ENCODE assay signal across 24 mouse cellular contexts in genomic region chr17:84728201-84728911, GRCm38 (mm10). TPM values are rescaled to one million over a fixed set of nuclear protein-coding genes. Genes with fewer than 3 reads are reported as not detected.
DNase-seq lines count a peak whose midpoint lies in the region; ATAC-seq lines count a peak whose summit lies in the region.
"Had no signal": no experiment of that assay in that cellular context is flagged by ENCODE, and none has a peak within 500 bp of the region (broad histone marks: within the 10 kb centered on the region; RNA-seq: fewer than 3 reads in every experiment).

No protein-coding gene starts in this region.

- peaks cover 12% of the 10 kb centered on the region for H3K4me1 ChIP-seq in liver, embryonic 11.5 days (replicated peaks; ENCODE audit: control insufficient read depth, insufficient read depth, low read length)
- H3K4me1 ChIP-seq: embryonic facial prominence, embryonic 10.5 days; forebrain, embryonic 15.5 days; megakaryocyte, embryonic 14.5 days had no signal

- no peak overlapping the region; the same call in 1 of the 2 replicates for H3K9ac ChIP-seq in liver, embryonic 11.5 days (ENCODE audit: low read depth, low read length)
- H3K9ac ChIP-seq: forebrain, embryonic 15.5 days; hindbrain, embryonic 12.5 days had no signal

- intact Hi-C loops in heart, postnatal 36 days (cut with DNase I) = no loop called here

- peak overlapping the region; percentile 35 for H3K4me2 ChIP-seq in liver, embryonic 11.5 days
- H3K4me2 ChIP-seq: forebrain, embryonic 15.5 days; hindbrain, embryonic 12.5 days had no signal

- peak overlapping the region; percentile 70 for H3K27ac ChIP-seq in liver, embryonic 11.5 days (ENCODE audit: low read depth, low read length)
- H3K27ac ChIP-seq: embryonic facial prominence, embryonic 10.5 days; forebrain, embryonic 15.5 days; hindbrain, embryonic 12.5 days had no signal

- peak; percentile 39 for DNase-seq in heart, adult 11 months
- no peak for DNase-seq in heart, postnatal 36 days
- peak; percentile 57 for DNase-seq in c-Kit-positive CD71-positive TER-119-negative erythroid progenitor cells, embryonic 14.5 days (ENCODE audit: low read depth)
- no peak for DNase-seq in liver, embryonic 11.5 days (ENCODE audit: low spot score)
- DNase-seq in right cerebral cortex, postnatal 14 days = no peak
- no peak for DNase-seq in kidney, postnatal 14 days
- no peak for DNase-seq in layer of hippocampus, postnatal 14 days (ENCODE audit: low spot score in 2 of 2)
- DNase-seq: adrenal gland, postnatal 14 days; cerebellum, adult 2 months; cerebellum, postnatal 36 days; gastrocnemius, postnatal 14 days; kidney, adult 9 months; layer of hippocampus, postnatal 36 days; retina, postnatal 1 day; thymus, adult 18-20 months; thymus, postnatal 4 days had no signal

- no peak overlapping the region for H3K4me3 ChIP-seq in liver, embryonic 11.5 days (ENCODE audit: low read depth, low read length)
- H3K4me3 ChIP-seq: embryonic facial prominence, embryonic 10.5 days; forebrain, embryonic 15.5 days; hindbrain, embryonic 12.5 days; megakaryocyte, embryonic 14.5 days had no signal

- ATAC-seq in liver, embryonic 11.5 days (replicated peaks; ENCODE audit: low FRiP score) = peak; percentile 98
- 0 out of 2 replicates have a peak, but pooled peaks have one; percentile 27 for ATAC-seq in megakaryocyte, adult 5-6 weeks (ENCODE audit: poor library complexity, severe bottlenecking)
- ATAC-seq: activated CD4-positive, CD25-positive, alpha-beta regulatory T cell, adult 4 months; forebrain, embryonic 15.5 days had no signal

- WGBS in liver, embryonic 11.5 days = 64% methylated on average over 1 of the region's 1 CpGs

- no peaks in the 10 kb centered on the region for H3K9me3 ChIP-seq in liver, embryonic 11.5 days (ENCODE audit: control insufficient read depth, low read length)
- H3K9me3 ChIP-seq: embryonic facial prominence, embryonic 10.5 days; forebrain, embryonic 15.5 days; hindbrain, embryonic 12.5 days; megakaryocyte, embryonic 14.5 days had no signal

- H3K36me3 ChIP-seq in liver, embryonic 11.5 days (ENCODE audit: control insufficient read depth, insufficient read depth, low read length) = peaks cover 22% of the 10 kb centered on the region

- H3K27me3 ChIP-seq in liver, embryonic 11.5 days (replicated peaks; ENCODE audit: control insufficient read depth, insufficient read depth, low read length) = no peaks in the 10 kb centered on the region
- H3K27me3 ChIP-seq: forebrain, embryonic 15.5 days; hindbrain, embryonic 12.5 days; megakaryocyte, embryonic 14.5 days had no signal

RNA-seq across cellular contexts. Expression of gene Abcg5, which starts 45.5 kb away (rescaled TPM):
- total RNA-seq in heart, postnatal 36 days (2021) = not detected
- polyA plus RNA-seq in liver, embryonic 11.5 days (2014; fragmentation: Nextera tagmentation; extraction: Ambion mirVana) = 0.18 and 0.53 TPM in 2 replicates
- not detected in 2 replicates for total RNA-seq in megakaryocyte, adult 5-6 weeks (2015)
- 0.16 TPM in 1 of 2 replicates, not detected in the other for total RNA-seq in megakaryocyte, adult 5-6 weeks (2017)
- not detected for total RNA-seq in layer of hippocampus, postnatal 14 days (2021)
- total RNA-seq: gastrocnemius, postnatal 14 days; layer of hippocampus, postnatal 36 days; left cerebral cortex, postnatal 14 days had no signal
- polyA plus RNA-seq: activated CD4-positive, CD25-positive, alpha-beta regulatory T cell, adult 4 months had no signal

RNA-seq across cellular contexts. Expression of gene Abcg8, which starts 52.3 kb away (rescaled TPM):
- total RNA-seq in heart, postnatal 36 days (2021) = not detected
- 0.10 and 0.14 TPM in 2 replicates for polyA plus RNA-seq in liver, embryonic 11.5 days (2014; fragmentation: Nextera tagmentation; extraction: Ambion mirVana)
- not detected in 2 replicates for total RNA-seq in megakaryocyte, adult 5-6 weeks (2015)
- not detected in 2 replicates for total RNA-seq in megakaryocyte, adult 5-6 weeks (2017)
- total RNA-seq in layer of hippocampus, postnatal 14 days (2021) = not detected
- total RNA-seq: gastrocnemius, postnatal 14 days; layer of hippocampus, postnatal 36 days had no signal
- polyA plus RNA-seq: activated CD4-positive, CD25-positive, alpha-beta regulatory T cell, adult 4 months; cerebellum, adult 2 months; lung, embryonic 16.5 days had no signal

Comparison
In these comparisons a context has a peak if more than half of its experiments do, and no peak if none do; other contexts are left out.
1. DNase-seq: peak in heart, adult 11 months (single experiment) and c-Kit-positive CD71-positive TER-119-negative erythroid progenitor cells, embryonic 14.5 days (single experiment); none in heart, postnatal 36 days (0 of 2), liver, embryonic 11.5 days (single experiment), right cerebral cortex, postnatal 14 days (single experiment), kidney, postnatal 14 days (single experiment) and layer of hippocampus, postnatal 14 days (0 of 2).